Mouse (Mus musculus): ENCODE results near the gene Plin1. TPM values are rescaled to one million over a fixed set of nuclear protein-coding genes. Genes with fewer than 3 reads are reported as not detected.

Plin1 gene
- polyA plus RNA-seq, 1 experiment from 2014 or later: 0.17 TPM

DNA sequence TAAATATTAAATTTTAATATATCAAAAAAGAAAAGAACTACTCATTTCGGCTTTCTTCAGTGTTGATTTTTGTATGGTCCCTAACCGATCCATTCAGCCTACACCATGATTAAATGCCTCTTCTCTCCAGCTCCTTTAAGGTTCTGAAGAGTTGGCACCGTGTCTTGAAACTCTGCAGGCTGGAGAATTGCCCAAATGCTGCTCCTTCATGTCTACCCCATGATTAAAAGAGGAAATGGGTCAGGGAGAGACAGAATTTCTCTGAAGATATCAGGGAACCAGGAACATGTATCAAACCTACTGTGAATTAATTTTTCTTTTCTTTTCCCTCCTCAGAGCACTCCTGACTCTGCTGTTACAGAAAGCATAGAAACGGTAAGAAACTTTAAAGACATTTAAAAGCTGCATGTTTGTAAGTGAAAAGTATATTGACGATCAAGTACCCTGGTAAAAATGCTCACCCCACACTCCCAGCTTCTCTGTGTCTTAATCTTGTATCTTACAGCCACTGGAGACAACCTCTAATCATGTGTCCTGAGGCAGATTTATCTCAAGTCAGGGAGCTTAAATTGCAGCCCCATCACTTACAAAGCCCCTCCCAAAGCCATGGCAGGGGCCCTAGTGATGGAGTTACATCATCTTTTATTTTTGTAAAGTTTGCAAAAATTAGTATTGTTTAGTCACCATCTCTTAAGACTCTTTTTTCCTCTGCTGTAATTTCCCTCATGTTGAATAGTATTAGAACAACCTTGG is 28.6 kb upstream of the Plin1 start:
- Histone ChIP-seq H3K27me3 (ENCODE audit: control insufficient read depth, insufficient read depth, low read length) (no peaks in the 10 kb centered on the region), H3K9me3 (ENCODE audit: control insufficient read depth, low read length) (no peaks in the 10 kb centered on the region), H3K9ac (replicated peaks; ENCODE audit: low read depth, low read length) (no peak overlapping the region), H3K4me3 (ENCODE audit: low read depth, low read length) (no peak overlapping the region), H3K4me1 (ENCODE audit: control insufficient read depth, insufficient read depth, low read length) (no peaks in the 10 kb centered on the region), H3K4me2 (ENCODE audit: low read depth, low read length) (no peak overlapping the region), H3K27ac (ENCODE audit: low read depth, low read length) (no peak overlapping the region), H3K36me3 (ENCODE audit: control insufficient read depth, insufficient read depth, low read length) (no peaks in the 10 kb centered on the region)
- ATAC-seq (ENCODE audit: low read depth): no peak
- WGBS: 84% methylated on average over 5 of the region's 5 CpGs

DNA sequence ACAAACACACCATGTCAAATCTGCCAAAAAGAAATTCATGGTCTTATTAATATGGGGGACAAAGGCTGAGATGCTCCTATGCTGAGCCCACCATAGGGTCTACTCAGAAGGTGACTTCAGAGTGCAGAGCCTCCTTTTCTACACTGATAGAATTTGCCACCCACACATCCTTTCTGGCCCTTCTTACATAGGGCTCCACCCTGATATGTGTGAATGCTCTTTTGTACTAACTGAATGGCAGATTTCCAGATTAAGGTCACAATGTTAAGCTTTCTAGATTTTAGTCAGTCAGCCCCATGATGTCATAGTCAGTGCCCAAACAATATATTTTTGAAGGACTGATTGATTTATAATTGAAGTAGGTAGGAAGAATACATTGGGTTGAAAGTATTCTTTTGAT is 27.1 kb upstream of the Plin1 start:
- Histone ChIP-seq H3K36me3 (ENCODE audit: control insufficient read depth, insufficient read depth, low read length) (no peaks in the 10 kb centered on the region), H3K9me3 (ENCODE audit: control insufficient read depth, low read length) (no peaks in the 10 kb centered on the region), H3K4me3 (ENCODE audit: low read depth, low read length) (no peak overlapping the region), H3K9ac (replicated peaks; ENCODE audit: low read depth, low read length) (no peak overlapping the region), H3K27ac (ENCODE audit: low read depth, low read length) (no peak overlapping the region), H3K4me1 (ENCODE audit: control insufficient read depth, insufficient read depth, low read length) (no peaks in the 10 kb centered on the region), H3K4me2 (ENCODE audit: low read depth, low read length) (no peak overlapping the region), H3K27me3 (ENCODE audit: control insufficient read depth, insufficient read depth, low read length) (no peaks in the 10 kb centered on the region)
- ATAC-seq (ENCODE audit: low read depth): no peak

DNA sequence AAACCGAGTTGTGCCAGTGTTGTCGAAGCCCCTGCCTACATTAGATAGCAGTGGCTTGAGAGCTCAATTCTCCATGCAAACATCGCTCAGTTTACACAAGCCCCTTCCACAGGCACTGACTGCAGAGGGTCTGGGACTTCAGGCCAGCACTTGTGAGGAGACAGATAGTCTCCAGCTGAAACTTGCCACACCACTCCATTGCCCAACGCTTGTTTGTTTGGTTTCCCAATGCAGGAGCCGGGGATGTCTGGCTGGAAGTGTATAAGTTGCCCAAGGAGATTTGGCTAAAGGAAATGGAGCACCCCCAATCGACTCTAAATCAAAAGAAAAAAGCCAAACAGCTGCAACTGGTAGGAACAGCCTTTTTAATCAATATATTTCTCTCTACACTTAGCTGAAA is 25.5 kb upstream of the Plin1 start:
- Histone ChIP-seq H3K4me3 (ENCODE audit: low read depth, low read length) (no peak overlapping the region), H3K36me3 (ENCODE audit: control insufficient read depth, insufficient read depth, low read length) (no peaks in the 10 kb centered on the region), H3K4me2 (ENCODE audit: low read depth, low read length) (no peak overlapping the region), H3K4me1 (ENCODE audit: control insufficient read depth, insufficient read depth, low read length) (no peaks in the 10 kb centered on the region), H3K27ac (ENCODE audit: low read depth, low read length) (no peak overlapping the region), H3K27me3 (ENCODE audit: control insufficient read depth, insufficient read depth, low read length) (no peaks in the 10 kb centered on the region), H3K9ac (replicated peaks; ENCODE audit: low read depth, low read length) (no peak overlapping the region), H3K9me3 (ENCODE audit: control insufficient read depth, low read length) (no peaks in the 10 kb centered on the region)
- no peak for ATAC-seq (ENCODE audit: low read depth)
- WGBS: 75% methylated on average over 6 of the region's 6 CpGs

DNA sequence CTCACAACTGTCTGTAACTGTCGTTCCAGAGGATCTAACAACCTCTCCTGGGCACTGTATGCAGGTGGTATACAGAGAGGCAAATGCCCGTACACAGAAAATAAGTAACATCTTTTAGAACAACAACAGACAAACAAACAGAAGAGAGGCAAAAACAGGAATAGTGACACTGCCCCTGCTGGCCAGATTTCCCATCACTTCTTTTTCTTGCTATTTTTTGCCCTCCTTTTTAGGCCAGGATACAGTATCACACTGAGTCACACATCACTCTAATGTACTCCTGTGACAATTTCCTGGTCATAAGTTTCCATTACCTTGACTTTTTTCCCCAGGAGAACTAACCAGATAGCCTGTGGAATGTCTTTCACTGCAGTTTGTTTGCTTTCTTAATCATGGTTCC is 23.6 kb upstream of the Plin1 start:
- ATAC-seq (ENCODE audit: low read depth): no peak
- 51% methylated on average over 2 of the region's 2 CpGs for WGBS
- H3K4me1 ChIP-seq (ENCODE audit: control insufficient read depth, insufficient read depth, low read length): no peaks in the 10 kb centered on the region

DNA sequence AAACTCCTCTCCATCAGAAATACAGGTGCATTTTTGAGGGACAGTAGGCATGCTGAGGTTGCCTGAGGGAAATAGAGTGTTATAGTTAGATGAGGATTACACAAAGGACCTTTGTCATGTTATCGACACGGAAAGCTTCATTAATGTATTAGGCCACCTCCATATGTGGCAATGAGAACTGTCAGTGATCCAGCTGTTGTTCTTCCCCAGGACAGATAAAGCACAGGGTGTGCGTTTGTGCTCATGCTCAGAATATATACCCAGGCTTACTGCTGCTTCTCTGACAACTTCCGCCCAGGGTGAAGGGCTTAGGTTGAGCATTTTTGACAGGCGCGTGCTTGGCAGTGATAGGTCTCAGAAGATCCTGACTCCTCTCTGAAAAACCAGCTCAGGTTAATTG is 16.8 kb upstream of the Plin1 start:
- Histone ChIP-seq H3K4me1 (ENCODE audit: control insufficient read depth, insufficient read depth, low read length) (no peaks in the 10 kb centered on the region), H3K4me2 (ENCODE audit: low read depth, low read length) (no peak overlapping the region), H3K27me3 (ENCODE audit: control insufficient read depth, insufficient read depth, low read length) (no peaks in the 10 kb centered on the region), H3K27ac (ENCODE audit: low read depth, low read length) (no peak overlapping the region), H3K36me3 (ENCODE audit: control insufficient read depth, insufficient read depth, low read length) (no peaks in the 10 kb centered on the region), H3K9ac (replicated peaks; ENCODE audit: low read depth, low read length) (no peak overlapping the region), H3K4me3 (ENCODE audit: low read depth, low read length) (no peak overlapping the region), H3K9me3 (ENCODE audit: control insufficient read depth, low read length) (no peaks in the 10 kb centered on the region)
- ATAC-seq (ENCODE audit: low read depth): no peak
- 88% methylated on average over 6 of the region's 6 CpGs for whole genome bisulfite sequencing

More for the DNA sequence above, 23.6 kb upstream of the Plin1 start:
- Histone ChIP-seq H3K9me3 (ENCODE audit: control insufficient read depth, low read length) (no peaks in the 10 kb centered on the region), H3K4me2 (ENCODE audit: low read depth, low read length) (no peak overlapping the region), H3K36me3 (ENCODE audit: control insufficient read depth, insufficient read depth, low read length) (no peaks in the 10 kb centered on the region), H3K27ac (ENCODE audit: low read depth, low read length) (no peak overlapping the region), H3K27me3 (ENCODE audit: control insufficient read depth, insufficient read depth, low read length) (no peaks in the 10 kb centered on the region), H3K4me3 (ENCODE audit: low read depth, low read length) (no peak overlapping the region), H3K9ac (replicated peaks; ENCODE audit: low read depth, low read length) (no peak overlapping the region)

DNA sequence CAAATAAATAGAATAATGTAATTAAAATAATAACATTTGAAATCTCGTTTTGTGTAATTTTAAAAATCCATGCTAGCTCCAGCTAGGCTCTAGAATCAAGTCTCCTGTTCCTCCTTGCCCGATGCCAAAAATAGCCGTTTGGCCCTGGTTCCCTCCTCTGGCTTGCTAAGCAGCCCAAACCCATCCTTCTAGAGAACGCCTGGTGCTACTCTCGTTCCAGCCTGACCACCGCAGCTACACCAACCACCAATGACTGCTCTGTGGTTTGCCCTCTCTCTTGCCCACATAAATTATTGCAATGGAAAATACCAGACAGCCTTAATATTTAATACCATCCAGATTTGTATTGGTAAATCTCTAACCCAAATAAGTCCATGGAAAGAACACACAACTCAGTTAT is 15.0 kb upstream of the Plin1 start:
- Histone ChIP-seq H3K9ac (replicated peaks; ENCODE audit: low read depth, low read length) (no peak overlapping the region), H3K4me3 (ENCODE audit: low read depth, low read length) (no peak overlapping the region), H3K27me3 (ENCODE audit: control insufficient read depth, insufficient read depth, low read length) (no peaks in the 10 kb centered on the region), H3K27ac (ENCODE audit: low read depth, low read length) (no peak overlapping the region), H3K9me3 (ENCODE audit: control insufficient read depth, low read length) (no peaks in the 10 kb centered on the region), H3K4me2 (ENCODE audit: low read depth, low read length) (no peak overlapping the region), H3K4me1 (ENCODE audit: control insufficient read depth, insufficient read depth, low read length) (peaks cover 6% of the 10 kb centered on the region; the same call in 1 of the 2 replicates), H3K36me3 (ENCODE audit: control insufficient read depth, insufficient read depth, low read length) (no peaks in the 10 kb centered on the region)
- WGBS: 80% methylated on average over 6 of the region's 6 CpGs
- no peak for ATAC-seq (ENCODE audit: low read depth)

DNA sequence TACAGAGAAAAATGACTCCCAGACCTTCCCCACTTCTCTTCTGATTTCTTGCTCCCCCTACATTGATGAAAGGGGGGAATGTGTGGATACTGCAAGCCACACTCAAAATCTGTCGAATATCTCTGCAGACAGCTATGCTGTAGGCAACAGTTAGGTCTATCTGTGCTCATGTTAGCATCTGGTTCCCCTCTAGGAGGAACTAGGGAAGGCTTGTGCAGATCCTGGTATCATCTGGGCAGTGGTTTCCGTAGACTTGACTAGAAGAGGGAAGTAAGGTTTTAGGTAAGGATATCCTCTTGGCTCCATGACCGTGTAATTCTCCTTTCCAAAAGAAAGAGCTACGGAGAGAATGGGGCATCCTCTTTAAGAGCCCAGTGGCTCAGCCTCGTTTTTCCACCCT is 11.9 kb upstream of the Plin1 start:
- no peak for ATAC-seq (ENCODE audit: low read depth)
- Histone ChIP-seq H3K27ac (ENCODE audit: low read depth, low read length) (no peak overlapping the region), H3K4me1 (ENCODE audit: control insufficient read depth, insufficient read depth, low read length) (peaks cover 6% of the 10 kb centered on the region; the same call in 1 of the 2 replicates), H3K36me3 (ENCODE audit: control insufficient read depth, insufficient read depth, low read length) (no peaks in the 10 kb centered on the region), H3K27me3 (ENCODE audit: control insufficient read depth, insufficient read depth, low read length) (no peaks in the 10 kb centered on the region), H3K9ac (replicated peaks; ENCODE audit: low read depth, low read length) (no peak overlapping the region), H3K9me3 (ENCODE audit: control insufficient read depth, low read length) (no peaks in the 10 kb centered on the region), H3K4me2 (ENCODE audit: low read depth, low read length) (no peak overlapping the region), H3K4me3 (ENCODE audit: low read depth, low read length) (no peak overlapping the region)
- WGBS: 88% methylated on average over 5 of the region's 5 CpGs

DNA sequence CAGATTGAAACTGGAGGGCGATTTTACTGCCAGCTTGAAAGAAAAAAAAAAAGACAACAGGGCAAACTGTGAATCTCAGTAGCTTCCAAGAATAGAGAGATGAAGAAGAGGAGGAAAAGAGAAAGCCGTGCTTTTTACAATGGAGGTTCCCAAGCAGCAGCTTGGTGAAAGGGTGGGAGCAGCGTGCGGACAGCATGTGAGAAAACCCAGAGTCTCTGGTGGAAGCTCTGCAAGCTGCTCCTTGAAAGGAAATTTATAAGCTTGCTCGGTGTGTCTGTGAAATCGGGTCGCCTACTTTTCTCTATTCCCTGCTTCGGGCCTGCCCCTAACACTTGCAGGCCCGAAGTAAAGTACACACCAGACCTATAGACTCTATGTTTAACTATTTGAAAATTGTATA is 11.3 kb upstream of the Plin1 start:
- Histone ChIP-seq H3K9me3 (ENCODE audit: control insufficient read depth, low read length) (no peaks in the 10 kb centered on the region), H3K27me3 (ENCODE audit: control insufficient read depth, insufficient read depth, low read length) (no peaks in the 10 kb centered on the region), H3K9ac (replicated peaks; ENCODE audit: low read depth, low read length) (no peak overlapping the region), H3K27ac (ENCODE audit: low read depth, low read length) (no peak overlapping the region), H3K4me2 (ENCODE audit: low read depth, low read length) (no peak overlapping the region), H3K36me3 (ENCODE audit: control insufficient read depth, insufficient read depth, low read length) (no peaks in the 10 kb centered on the region), H3K4me1 (ENCODE audit: control insufficient read depth, insufficient read depth, low read length) (peaks cover 6% of the 10 kb centered on the region; the same call in 1 of the 2 replicates), H3K4me3 (ENCODE audit: low read depth, low read length) (no peak overlapping the region)
- WGBS: 93% methylated on average over 9 of the region's 9 CpGs
- ATAC-seq (ENCODE audit: low read depth): no peak

DNA sequence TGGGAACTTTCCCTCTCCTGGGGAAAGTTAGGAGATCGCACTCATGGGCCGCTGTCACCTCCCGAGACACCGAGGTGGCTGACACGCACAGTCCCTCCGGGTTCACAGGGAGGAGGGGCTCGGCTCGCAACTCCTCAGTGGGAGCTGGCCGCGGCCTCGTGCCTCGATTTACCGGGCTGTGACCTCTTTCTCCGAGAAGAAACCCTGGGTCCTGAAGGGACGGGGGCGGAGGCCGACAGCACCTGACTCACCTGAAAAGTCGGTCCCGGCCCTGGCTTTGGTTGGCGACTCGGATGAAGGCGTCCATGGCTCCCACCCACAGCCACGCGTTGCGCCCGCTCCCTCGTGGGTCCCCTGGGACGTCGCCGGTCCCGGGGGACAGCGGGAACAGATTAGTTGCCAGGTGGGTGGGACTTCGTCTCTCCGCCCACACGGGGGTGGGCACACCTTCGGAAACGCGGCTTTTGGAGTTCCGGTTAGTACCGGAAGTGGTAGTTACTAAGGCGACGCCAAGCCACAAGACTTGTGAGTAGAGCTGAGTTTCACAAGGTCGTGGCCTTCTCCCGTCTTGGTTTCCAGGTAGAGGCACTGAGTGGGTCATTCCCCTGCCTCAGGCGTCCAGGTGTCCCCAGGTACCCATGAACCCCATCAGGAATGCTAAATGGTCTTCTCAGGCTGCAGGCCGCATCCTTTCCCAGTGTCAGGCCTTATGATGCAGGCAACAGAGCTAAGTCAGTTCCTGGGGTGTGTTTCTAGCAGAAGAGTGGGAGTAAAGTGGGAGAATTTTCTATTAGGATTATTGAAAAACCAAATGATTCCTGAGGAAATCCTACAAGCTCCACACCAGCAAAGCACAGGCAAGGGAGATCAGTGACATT is 10.2 kb upstream of the Plin1 start, which contains the start of the genes Pex11a and Wdr93:
TSS of gene Pex11a (minus strand) at position 473 of the 878 bp plus-strand sequence.
TSS of gene Wdr93 (plus strand) at position 505 of the 878 bp plus-strand sequence.
- Histone ChIP-seq H3K9me3 (ENCODE audit: control insufficient read depth, low read length) (no peaks in the 10 kb centered on the region), H3K4me1 (ENCODE audit: control insufficient read depth, insufficient read depth, low read length) (peaks cover 6% of the 10 kb centered on the region; the same call in 1 of the 2 replicates), H3K4me3 (ENCODE audit: low read depth, low read length) (peak within 1 kb of the TSS; percentile 51), H3K4me2 (ENCODE audit: low read depth, low read length) (peak within 1 kb of the TSS; percentile 93), H3K27me3 (ENCODE audit: control insufficient read depth, insufficient read depth, low read length) (no peaks in the 10 kb centered on the region), H3K36me3 (ENCODE audit: control insufficient read depth, insufficient read depth, low read length) (no peaks in the 10 kb centered on the region), H3K27ac (ENCODE audit: low read depth, low read length) (no peak within 1 kb of the TSS), H3K9ac (replicated peaks; ENCODE audit: low read depth, low read length) (peak within 1 kb of the TSS; percentile 53)
- WGBS: 3% methylated on average over 46 of the region's 46 CpGs
- peak; percentile 90 for ATAC-seq (ENCODE audit: low read depth)
